Mouse (Mus musculus): Measurements from ENCODE around the gene Hs3st1. TPM values are rescaled to one million over a fixed set of nuclear protein-coding genes. Genes with fewer than 3 reads are reported as not detected.

The Hs3st1 gene
- polyA plus RNA-seq, 1 experiment from 2014 or later: 16.2 TPM

DNA sequence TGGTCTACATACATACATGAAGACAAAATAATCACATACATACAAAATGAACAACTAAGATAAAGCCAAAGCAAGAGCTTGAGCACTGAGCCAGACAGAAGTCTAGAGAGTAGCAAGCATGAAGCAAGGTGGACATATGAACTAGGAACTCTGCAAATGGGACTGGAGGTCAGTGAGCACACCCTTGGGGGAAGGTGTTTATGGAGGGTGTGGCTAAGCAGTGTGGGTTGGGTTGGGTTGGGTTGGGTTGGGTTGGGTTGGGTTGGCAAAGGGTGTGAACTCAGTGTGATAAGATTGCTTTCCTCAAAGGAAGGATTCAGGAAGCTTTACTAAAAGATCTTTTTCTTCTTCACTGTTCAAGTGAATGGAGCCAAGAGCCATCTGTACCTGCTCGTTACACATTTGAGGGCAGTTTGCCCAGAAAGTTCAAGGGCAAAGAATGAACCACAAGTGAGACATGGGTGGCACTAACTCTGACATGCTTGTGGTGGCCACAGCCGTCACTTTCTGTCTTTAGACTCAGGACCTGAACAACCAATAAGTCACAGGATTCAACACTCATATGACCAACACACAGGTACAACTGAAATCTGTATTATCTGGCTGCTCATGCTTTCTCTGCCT lies 137.8 kb downstream of the Hs3st1 start:
- peaks cover 10% of the 10 kb centered on the region; the same call in 1 of the 2 replicates for H3K36me3 ChIP-seq
- no peak overlapping the region for H3K27ac ChIP-seq
- H3K4me2 ChIP-seq: no peak overlapping the region
- ATAC-seq (ENCODE audit: insufficient number of reproducible peaks, insufficient read depth, low FRiP score, low TSS enrichment, low read depth): no peak
- no peak overlapping the region for H3K9ac ChIP-seq
- H3K4me3 ChIP-seq: no peak overlapping the region
- WGBS: 85% methylated on average over 2 of the region's 2 CpGs
- no peaks in the 10 kb centered on the region for H3K9me3 ChIP-seq
- H3K27me3 ChIP-seq: no peaks in the 10 kb centered on the region
- no peaks in the 10 kb centered on the region for H3K4me1 ChIP-seq

DNA sequence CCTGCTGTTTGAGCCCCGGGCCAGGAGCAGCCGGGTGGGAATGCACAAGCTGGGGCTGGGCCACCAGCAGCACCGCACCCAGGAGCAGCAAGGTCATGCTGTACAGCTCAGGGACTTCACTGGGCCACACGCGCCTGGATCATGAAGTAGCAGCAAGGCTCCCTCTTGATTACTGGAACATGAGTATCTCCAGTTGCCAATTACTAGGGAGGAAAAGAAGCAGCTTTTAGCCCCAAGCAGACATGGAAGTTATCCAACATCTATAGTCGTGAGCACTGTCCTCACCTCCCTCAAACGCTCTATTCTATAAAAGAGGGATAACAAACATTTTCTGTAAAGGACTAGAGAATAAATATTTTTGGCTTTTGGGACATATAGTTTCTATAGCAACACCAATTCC lies 140.1 kb downstream of the Hs3st1 start:
- ATAC-seq (ENCODE audit: insufficient number of reproducible peaks, insufficient read depth, low FRiP score, low TSS enrichment, low read depth): no peak
- H3K36me3 ChIP-seq: peaks cover 10% of the 10 kb centered on the region; the same call in 1 of the 2 replicates
- no peaks in the 10 kb centered on the region for H3K27me3 ChIP-seq
- H3K4me3 ChIP-seq: no peak overlapping the region
- no peak overlapping the region for H3K9ac ChIP-seq
- no peak overlapping the region for H3K27ac ChIP-seq
- H3K9me3 ChIP-seq: no peaks in the 10 kb centered on the region
- no peak overlapping the region for H3K4me2 ChIP-seq
- 85% methylated on average over 7 of the region's 7 CpGs for WGBS
- no peaks in the 10 kb centered on the region for H3K4me1 ChIP-seq

DNA sequence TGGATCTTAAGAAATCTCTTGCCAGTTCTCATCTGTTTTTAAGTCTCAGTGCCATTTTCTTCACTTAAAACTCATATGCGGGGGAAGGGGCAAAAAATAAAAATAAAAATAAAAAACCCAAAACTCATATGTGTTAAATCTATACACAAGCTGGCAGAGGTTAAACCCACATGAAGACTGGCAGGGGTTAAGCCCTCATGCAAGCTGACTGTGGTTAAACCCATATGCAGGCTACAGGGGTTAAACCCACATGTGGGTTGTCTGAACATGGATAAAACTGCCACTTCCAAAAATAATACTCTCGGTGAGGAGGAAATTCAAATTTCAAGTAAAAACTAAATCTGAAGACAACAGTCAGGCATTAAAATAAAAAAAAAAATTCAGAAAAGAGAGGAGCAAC lies 141.7 kb downstream of the Hs3st1 start:
- no peaks in the 10 kb centered on the region for H3K9me3 ChIP-seq
- no peak overlapping the region for H3K4me2 ChIP-seq
- no peaks in the 10 kb centered on the region for H3K4me1 ChIP-seq
- ATAC-seq (ENCODE audit: insufficient number of reproducible peaks, insufficient read depth, low FRiP score, low TSS enrichment, low read depth): no peak
- no peaks in the 10 kb centered on the region for H3K27me3 ChIP-seq
- H3K36me3 ChIP-seq: peaks cover 10% of the 10 kb centered on the region; the same call in 1 of the 2 replicates
- H3K4me3 ChIP-seq: no peak overlapping the region
- H3K9ac ChIP-seq: no peak overlapping the region
- 66% methylated on average over 2 of the region's 2 CpGs for WGBS
- no peak overlapping the region for H3K27ac ChIP-seq

DNA sequence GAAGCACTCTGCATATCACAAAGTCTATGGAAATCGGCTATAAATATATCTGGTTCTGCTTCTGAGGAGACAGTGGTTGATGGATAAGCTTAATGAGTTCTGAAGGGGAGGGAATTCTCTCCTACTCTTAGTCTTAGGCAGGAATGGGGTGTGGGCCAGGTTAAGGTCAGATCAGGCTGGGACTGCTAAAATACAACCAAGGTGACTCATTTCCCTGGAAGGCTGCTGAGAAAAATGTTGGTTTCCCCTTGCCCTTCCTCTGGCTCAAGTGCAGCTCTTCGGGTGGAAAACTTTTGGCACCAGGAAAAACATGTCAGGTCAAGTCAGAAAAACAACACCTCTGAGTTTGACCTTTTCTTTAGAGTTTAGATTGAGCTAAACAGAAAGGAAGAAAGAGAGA lies 143.0 kb downstream of the Hs3st1 start:
- Histone ChIP-seq H3K9me3 (no peaks in the 10 kb centered on the region), H3K9ac (no peak overlapping the region), H3K27me3 (no peaks in the 10 kb centered on the region), H3K4me3 (no peak overlapping the region), H3K36me3 (peaks cover 10% of the 10 kb centered on the region; the same call in 1 of the 2 replicates), H3K4me2 (no peak overlapping the region), H3K4me1 (no peaks in the 10 kb centered on the region), H3K27ac (no peak overlapping the region)
- ATAC-seq (ENCODE audit: insufficient number of reproducible peaks, insufficient read depth, low FRiP score, low TSS enrichment, low read depth): no peak
- 72% methylated on average over 2 of the region's 2 CpGs for WGBS

DNA sequence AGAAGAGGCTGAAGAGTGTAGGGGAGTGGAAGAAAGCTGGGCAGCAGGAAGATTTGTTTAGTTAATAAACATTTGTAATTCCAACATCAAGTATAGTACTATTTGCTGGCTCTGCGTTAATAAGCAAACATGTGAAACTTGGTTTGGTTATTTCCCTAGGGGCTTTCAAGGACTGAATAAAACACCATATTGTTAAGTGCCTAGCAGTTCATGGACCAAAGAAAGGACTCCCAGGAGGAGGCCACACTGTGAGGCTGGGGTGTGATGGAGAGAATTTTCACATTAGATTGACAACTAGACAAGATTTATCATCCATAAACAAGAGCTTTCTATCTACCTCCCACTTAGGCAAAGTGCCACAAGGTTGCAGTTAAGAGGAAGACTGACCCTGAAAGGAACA lies 147.0 kb downstream of the Hs3st1 start:
- ATAC-seq (ENCODE audit: insufficient number of reproducible peaks, insufficient read depth, low FRiP score, low TSS enrichment, low read depth): no peak
- Histone ChIP-seq H3K27ac (no peak overlapping the region), H3K4me1 (no peaks in the 10 kb centered on the region), H3K4me2 (no peak overlapping the region), H3K27me3 (no peaks in the 10 kb centered on the region), H3K36me3 (no peaks in the 10 kb centered on the region), H3K9me3 (no peaks in the 10 kb centered on the region), H3K4me3 (no peak overlapping the region), H3K9ac (no peak overlapping the region)
- 84% methylated on average over 1 of the region's 1 CpGs for WGBS

DNA sequence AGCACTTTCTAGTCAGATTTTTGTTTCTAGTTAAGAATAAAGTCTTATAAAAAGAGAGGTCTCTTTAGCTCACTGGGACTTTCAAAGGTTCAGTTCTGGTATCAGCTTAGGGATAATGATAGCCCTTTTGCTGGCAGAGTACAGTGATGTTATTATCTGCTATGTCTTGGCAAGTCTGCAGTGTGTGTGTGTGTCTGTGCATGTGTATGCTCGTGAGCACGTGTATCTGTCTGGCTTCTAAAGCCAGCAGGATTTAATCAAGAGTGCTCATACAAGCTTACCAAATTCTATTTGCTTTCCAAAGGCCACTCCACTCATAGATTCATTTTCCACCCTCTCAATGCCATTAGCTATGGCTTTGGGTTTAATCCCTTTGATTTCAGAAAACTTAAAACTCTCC lies 160.5 kb downstream of the Hs3st1 start:
- Histone ChIP-seq H3K4me1 (peaks cover 3% of the 10 kb centered on the region; the same call in 1 of the 2 replicates), H3K36me3 (no peaks in the 10 kb centered on the region), H3K4me2 (no peak overlapping the region), H3K4me3 (no peak overlapping the region), H3K27me3 (no peaks in the 10 kb centered on the region), H3K27ac (no peak overlapping the region), H3K9me3 (no peaks in the 10 kb centered on the region), H3K9ac (no peak overlapping the region)
- WGBS: 39% methylated on average over 2 of the region's 2 CpGs
- no peak for ATAC-seq (ENCODE audit: insufficient number of reproducible peaks, insufficient read depth, low FRiP score, low TSS enrichment, low read depth)
